Mouse (Mus musculus): Measurements from ENCODE around the gene Acaa1a.
"Not testable (repeated sequence)": the region's sequence is repeated elsewhere in the genome, so short reads cannot be mapped to it uniquely, and the experiment has no call there.

Acaa1a gene

DNA sequence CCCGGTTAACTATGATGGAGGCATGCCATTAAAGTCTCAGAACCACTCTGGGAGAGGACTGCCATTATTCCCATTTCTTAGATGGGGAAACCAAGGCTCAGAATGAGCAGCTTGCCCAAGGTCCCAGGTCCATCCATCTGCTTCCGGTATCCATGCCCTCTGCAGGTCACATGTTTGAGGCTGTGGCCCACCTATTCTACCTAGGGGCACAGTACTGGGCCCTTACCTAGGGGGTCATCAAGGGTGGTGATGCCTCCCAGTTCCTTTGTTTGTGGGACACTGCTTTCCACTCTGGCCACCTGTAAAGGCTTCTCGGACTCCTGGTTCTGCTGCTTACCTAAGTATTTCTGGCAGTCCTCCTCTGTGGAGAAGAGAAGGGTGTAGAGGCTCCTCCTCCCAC lies 1.1 kb upstream of the Acaa1a start:
- in situ Hi-C loops (cut with MboI; ENCODE audit: low sequenced_read_pairs), result no loop called here

DNA sequence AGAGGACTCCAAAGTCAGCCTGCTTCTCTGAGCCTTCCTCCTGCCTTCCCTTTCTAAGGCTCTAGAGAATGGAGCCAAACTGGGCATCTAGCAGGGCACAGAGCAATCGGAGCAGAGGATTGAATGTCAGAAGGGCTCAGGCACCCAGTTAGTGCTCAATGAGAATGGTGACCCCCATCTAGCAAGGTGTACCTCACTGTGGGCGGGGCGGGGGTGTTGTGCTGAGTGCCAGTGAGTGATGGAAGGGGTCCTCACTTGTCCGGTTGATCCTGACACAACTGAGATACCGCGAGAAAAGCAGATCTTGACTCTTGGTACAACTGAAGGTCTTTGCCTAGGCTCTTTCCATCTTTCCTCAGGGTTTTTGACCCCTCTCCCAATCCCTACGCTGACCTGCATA lies 370 bp upstream of the Acaa1a start:
- in situ Hi-C loops (cut with MboI; ENCODE audit: low sequenced_read_pairs), result no loop called here

DNA sequence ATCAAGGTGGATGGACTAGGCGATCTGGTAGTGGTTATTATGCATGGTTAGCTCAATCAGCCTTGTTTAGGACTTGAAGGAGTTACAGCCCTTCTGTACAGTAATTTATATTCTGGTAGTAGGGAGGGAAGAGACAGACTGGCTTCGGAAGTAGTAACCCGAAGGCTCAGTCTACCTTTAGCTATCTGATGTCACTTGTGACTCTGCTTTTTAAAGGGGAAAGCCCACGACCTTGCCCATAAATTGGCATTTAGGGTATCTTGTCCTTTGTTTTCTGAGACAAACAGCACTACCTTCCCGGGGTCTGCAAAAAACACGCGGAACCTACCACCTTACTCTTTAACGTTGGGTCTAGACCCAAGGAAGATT lies 720 bp downstream of the Acaa1a start:
- in situ Hi-C loops (cut with MboI; ENCODE audit: low sequenced_read_pairs), result no loop called here

DNA sequence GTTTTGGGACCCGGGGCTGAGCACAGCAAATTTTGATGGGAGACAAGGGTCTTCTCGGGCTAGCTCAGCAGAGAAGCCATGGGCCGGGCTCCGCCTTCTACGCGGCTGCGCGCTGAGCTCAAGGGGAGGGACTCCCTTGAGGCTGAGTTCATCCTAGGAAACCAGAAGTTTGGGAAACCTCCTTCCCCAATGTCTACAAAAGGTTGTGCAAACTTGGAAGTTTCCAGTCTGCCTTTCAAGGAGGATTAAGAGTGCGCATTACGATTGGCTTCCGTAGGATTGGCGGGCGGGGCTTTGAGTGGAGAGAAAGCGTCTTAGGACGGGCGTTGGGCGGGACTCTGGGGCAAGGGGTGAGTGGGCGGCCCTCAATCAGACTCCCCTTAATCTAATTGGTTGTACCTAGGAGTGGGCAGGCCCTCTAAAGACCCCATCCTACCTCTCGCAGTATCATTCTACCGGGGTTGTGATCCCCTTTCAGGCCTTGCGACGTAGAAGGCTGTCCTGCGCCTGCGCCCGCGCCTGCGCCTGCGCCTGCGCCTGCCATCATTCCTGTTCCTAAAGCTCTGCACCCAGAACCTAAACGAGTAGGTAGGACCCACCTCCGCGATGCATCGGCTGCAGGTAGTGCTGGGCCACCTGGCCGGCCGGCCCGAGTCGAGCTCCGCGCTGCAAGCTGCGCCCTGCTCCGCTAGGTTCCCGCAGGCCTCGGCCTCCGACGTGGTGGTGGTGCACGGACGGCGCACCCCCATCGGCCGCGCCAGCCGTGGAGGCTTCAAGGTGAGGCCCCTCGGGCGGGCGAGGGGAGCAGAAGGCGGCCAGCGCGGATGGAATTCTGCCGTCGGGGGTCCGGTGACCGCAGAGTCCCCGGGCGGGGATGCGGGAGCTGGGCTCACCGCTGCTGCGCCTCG lies 1.7 kb downstream of the Acaa1a start, which contains the start of gene Myd88:
Gene Myd88 (minus strand): TSS at position 503 of the 908 bp plus-strand sequence.
- in situ Hi-C loops (cut with MboI; ENCODE audit: low sequenced_read_pairs), result no loop called here

DNA sequence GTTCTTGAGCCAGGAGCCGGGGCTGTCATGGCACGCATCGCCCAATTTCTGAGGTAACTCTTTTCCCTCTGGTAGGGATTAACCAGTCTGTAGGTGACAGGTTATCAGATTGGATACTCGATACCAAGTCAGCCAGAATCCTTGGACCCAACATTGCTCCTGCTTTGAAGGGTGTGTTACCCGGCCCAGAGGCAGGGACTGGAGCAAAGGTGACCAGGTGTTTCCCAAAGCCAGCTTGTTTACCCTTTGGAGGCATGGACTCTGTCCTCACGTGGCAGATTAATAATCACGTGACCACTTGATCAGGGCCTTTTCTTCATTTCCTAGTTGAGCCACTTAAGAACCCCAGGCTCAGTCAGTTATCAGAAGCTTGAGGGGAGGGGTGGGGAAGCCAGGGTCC lies 3.3 kb downstream of the Acaa1a start:
- in situ Hi-C loops (cut with MboI; ENCODE audit: low sequenced_read_pairs), result no loop called here

DNA sequence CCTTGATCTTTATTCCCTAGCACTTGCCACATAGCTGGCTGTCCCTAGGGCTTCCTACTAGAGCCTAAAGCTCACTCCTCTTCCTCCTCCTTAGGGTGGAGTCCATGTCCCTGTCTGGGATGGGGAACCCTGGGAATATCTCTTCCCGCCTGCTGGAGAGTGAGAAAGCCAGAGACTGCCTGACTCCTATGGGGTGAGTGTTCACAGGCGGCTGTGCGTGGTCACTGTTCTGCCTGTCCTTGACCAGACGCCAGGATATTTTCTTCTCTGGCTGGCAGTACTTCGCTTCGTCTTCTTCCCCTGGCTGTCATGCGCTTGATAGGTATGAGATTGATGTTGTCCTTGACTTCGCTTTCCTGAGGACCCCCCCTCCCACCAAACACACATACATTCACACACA lies 6.9 kb downstream of the Acaa1a start:
- in situ Hi-C loops (cut with MboI; ENCODE audit: low sequenced_read_pairs), result no loop called here

DNA sequence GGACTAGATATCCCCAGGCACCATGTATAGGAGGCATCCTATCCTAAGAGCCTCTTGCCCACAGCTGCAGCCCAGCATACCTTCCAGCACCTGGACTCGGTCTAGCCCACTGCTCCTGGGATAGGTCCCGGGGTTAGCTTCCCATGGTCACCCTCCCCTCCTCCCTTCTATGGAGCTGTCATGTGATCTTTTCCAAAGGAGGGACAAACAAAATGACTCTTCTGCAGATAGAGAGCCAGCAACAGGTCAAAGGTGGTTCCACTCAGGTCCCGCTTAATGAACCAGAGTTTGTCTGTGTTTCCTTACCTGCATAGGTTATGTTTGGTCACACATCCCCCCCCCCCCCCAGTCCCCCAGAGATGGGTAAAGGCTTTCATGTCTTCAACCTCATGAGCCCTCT lies 11.1 kb downstream of the Acaa1a start:
- in situ Hi-C loops (cut with MboI; ENCODE audit: low sequenced_read_pairs), result no loop called here

DNA sequence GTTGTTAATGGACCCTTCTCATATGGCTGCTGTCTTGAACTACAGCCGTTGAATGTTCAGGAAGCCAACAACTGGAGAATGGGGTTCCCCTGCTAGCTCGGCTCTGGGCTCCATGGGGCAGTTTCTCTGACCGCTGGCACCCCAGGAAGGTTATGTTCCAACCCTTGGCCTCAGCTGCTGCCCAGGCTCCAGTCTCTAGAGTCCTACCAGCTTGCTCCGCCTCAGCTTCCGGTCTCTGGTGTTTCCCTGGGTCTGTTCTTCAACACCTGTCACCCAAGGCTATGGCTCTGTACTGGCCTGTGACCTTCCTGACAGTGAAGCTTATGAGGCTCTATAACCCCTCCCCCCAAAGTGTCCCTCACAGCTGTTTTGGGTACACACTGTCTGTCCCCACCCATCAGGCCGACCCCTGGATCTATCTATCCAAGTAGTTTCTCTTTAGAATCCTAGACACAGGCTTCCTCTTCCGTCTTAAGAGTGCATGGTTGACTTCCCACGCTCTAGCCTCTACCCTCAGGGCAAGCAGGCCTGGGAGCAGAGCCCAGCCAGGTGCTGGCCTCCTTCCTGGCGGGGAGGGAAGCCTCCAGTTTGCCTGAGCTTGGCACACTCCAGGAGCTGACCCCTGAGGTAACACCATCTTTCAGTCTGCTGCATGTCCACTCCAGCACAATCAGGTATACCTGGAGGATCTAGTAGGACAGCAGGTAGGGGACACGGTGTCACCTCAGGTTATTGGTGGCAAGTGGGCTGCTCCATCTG lies 11.7 kb downstream of the Acaa1a start:
- in situ Hi-C loops (cut with MboI; ENCODE audit: low sequenced_read_pairs), result no loop called here

DNA sequence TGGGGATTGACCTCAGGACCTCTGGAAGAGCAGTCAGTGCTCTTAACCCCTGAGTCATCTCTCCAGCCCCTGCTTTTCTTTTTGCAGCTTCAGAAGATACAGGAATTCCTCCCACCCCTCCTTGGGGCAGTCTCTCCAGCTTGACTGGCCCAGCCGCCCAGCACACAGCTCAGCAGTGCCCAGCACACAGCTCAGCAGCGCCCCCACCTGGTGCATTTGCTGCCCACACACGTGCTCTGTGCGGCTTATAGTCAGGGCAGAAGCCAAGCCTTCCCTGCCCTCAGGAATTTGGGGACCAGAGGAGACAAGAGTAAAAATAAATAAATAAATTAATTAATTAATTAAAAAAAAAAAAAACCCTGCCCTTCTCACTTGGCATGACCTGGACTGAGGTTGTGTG lies 12.6 kb downstream of the Acaa1a start:
- in situ Hi-C loops (cut with MboI; ENCODE audit: low sequenced_read_pairs), result no loop called here

DNA sequence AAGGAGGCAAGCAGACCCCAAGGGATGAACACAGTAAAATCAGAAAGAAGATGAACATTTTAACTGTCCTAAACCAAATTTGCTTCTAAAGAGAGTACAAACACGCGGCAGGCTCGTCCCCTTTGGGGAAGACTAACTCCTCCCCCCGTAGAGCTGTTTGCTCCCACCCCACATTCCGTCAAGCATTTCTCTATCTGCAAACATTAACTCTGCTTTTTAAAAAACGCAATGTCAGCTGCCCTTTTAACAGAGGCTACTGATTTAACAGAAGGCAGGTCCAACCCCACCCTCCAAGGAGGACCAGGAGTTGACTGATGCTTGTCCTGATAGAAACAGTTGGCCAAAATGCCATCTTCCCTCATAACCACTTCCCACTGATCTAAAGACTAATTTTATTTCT lies 14.4 kb downstream of the Acaa1a start:
- in situ Hi-C loops (cut with MboI; ENCODE audit: low sequenced_read_pairs), result no loop called here

DNA sequence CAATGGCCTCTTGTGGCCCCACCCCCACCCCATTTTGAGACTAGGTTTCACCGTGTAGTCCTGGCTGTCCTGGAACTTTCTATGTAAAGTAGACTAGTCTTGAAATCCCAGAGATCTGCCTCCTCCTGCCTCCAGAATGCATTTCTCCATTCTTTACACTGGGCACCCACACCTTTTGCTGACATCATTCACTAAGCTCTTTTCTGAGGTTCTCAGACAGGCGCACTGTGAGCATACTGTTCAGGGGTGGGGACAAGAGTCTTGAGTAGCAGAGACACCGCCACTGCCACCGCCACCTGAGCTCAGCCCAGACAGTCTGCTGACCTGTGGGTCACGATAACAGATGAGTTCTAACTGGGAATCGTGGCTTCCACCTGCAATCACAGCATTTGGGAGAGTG lies 16.5 kb downstream of the Acaa1a start:
- in situ Hi-C loops (cut with MboI; ENCODE audit: low sequenced_read_pairs), result no loop called here

DNA sequence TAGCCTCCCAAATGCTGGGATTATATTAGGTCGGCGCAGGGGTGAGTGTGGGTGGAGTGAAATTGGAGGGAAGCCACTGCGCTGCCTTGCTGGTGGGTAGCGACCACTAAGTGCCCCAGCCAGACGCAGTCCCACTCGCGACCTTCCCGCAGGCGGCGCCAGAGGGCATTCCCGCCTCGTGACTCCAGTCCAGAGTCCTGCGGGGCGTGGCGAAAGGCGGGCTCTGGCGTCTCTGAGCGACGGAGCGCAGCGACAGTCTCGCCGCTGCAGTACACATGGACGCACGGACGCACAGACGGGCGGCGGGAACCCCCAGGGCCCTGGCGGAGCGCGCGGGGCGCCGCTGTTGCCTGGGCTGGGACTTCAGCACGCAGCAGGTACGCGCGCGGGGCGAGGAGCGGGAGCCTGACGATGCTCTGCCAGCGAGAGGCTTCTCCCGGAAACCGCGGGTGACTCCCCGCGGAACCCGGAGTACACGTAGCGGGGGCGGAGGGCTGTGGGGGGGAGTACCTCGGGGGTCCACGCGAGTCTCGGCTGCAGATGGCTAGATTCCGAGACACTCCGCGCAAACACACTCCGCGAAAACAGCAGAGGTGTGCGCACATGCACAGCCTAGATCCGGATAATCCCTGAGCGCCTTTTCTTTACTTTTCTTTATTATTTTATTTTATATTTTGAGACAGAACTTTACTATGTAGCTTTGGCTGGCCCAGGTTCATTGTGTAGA lies 18.0 kb downstream of the Acaa1a start, which contains the start of gene Xylb:
Gene Xylb (plus strand): TSS at position 51 of the 727 bp plus-strand sequence.
- in situ Hi-C loops (cut with MboI; ENCODE audit: low sequenced_read_pairs), result no loop called here

DNA sequence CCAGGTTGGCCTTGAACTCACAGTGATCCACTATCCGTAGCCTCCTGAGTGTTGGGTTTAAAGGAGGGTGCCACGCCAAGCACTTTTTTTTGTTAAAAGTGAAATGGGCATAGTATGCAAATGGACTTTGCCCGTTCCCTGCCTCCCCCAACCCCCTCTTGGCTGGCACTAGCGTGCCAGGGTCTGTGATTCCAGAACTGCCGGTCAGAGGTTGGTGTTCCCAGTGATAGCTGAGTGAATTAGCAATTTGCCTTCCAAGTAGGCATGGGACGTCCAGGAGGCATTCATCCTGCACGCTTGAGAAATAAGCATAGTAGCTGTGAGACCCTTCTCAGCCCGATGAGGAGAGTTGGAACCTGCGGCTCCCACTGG lies 18.6 kb downstream of the Acaa1a start:
- in situ Hi-C loops (cut with MboI; ENCODE audit: low sequenced_read_pairs), result no loop called here

DNA sequence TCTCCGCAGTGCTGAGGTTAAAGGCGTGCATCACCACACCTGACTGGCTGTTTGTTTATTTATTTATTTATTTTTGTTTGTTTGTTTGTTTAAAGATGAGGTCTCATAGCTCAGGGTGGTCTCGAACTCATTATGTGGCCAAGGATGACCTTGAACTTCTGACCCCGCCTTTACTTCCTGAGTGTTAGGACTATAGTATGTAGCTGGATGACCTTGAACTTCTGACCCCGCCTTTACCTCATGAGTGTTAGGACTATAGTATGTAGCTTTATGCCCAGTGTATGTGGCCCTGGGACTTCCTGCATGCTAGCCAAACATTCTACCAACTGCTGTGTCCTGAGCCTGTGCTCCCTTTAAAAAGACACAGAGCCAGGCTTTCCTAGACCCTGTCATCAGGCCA lies 21.9 kb downstream of the Acaa1a start:
- in situ Hi-C loops (cut with MboI; ENCODE audit: low sequenced_read_pairs), result no loop called here

DNA sequence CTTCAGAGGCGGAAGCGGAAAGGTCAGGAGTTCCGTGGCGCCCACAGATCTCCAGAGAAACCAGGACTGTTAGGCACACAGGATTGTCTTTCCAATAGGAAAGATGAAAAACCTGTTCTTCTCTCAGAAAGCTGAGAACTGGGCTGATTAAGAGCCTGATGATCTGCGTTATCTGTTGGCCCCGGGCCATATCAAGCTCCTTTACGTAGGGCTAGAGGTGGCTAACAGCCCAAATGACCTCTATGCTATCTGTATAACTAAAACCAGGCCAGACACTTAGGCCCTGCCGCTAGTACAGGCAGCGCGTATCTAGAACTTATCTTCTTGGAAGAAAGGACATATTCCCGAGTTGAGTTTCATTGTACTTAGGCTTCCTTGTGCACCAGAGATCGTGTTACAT lies 23.8 kb downstream of the Acaa1a start:
- in situ Hi-C loops (cut with MboI; ENCODE audit: low sequenced_read_pairs), result no loop called here

DNA sequence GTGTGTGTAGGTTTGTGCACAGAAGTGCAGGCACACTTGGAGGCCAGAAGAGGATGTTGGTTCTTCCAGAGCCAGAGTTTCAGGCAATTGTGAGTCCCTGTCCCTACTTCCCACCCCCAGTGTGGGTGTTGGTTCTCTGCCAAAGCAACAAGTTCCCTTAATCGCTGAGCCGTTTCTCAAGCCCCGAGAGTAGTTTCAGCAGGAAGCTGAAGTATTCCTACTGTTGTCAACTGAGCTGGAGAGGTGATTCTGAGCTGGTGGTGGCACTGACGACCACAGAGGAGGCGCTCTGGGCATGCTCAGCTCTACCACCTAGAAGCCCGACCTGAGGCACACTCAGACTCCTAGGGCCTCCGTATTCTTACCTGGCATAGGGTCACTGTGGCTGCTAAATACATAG lies 25.8 kb downstream of the Acaa1a start, which contains the start of gene Slc22a14:
Gene Slc22a14 (minus strand): TSS at position 270 of the 400 bp plus-strand sequence.
- in situ Hi-C loops (cut with MboI; ENCODE audit: low sequenced_read_pairs), result no loop called here

DNA sequence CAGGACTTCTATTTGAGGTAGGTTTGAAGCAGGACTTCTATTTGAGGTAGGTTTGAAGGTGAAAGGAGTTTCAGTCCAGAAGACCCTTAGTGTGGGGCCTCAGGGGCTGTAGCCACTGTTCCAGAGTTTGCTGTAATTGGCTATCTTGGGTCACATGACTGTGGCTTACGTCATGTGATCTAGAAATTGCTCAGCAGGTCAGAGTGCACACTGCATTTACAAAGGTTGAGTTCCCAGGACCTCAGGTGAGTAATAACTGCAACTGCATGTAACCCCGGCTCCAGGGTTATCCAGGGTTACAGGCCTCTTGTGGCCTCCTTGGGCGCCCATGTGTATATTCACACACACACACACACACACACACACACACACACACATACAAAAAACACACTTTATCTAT lies 28.9 kb downstream of the Acaa1a start:
- in situ Hi-C loops (cut with MboI; ENCODE audit: low sequenced_read_pairs), result no loop called here

DNA sequence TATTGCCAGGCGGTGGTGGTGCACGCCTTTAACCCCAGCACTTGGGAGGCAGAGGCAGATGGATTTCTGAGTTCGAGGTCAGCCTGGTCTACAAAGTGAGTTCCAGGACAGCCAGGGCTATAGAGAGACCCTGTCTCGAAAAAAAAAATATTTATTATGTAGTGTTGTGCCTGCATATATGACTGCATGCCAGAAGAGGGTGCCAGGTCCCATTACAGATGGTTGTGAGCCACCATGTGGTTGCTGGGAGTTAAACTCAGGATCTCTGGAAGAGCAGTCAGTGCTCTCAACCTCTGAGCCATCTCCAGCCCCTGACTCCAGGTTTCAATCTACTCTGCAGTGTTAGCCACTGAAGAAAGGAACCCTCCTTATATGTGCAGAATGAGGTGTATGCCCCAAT lies 31.3 kb downstream of the Acaa1a start:
- in situ Hi-C loops (cut with MboI; ENCODE audit: low sequenced_read_pairs), result not testable (repeated sequence)

DNA sequence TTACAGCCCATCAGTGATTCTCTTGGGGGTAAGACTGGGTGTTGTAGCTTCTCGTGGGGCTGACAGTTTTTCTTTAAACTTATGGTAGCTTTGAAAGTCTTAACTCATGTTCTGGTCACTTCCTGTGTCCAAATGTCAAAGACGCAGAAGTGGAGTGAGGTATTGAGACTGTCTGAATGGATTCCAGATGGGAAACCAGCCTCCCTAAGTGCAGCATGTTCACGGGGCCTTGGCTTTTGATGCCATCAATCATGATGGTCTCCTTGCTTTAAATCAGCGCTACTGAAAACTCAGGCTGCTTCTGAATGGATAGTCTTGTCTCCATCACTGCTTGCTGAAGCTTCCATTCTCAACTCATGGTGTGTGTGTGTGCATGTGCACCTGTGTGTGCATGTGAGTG lies 31.8 kb downstream of the Acaa1a start:
- in situ Hi-C loops (cut with MboI; ENCODE audit: low sequenced_read_pairs), result no loop called here

DNA sequence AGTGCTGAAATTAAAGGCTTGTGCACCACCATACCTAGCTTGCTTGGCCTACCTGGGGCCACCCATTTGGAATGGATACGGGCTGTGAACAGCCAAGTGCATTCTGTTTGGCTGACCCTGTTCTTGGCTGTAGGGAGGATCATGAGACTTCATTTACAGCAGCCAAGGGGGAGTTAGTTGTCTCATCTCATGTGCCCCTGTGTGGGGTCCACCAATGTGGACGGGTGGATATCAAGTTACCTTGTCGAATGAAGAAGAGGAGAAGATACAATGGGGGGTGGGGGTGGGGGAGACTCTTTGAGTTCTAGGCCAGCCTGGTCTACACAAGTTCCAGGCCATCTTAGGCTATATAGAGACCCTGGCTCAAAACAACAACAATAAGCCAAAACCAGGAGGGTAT lies 35.5 kb downstream of the Acaa1a start:
- in situ Hi-C loops (cut with MboI; ENCODE audit: low sequenced_read_pairs), result no loop called here

DNA sequence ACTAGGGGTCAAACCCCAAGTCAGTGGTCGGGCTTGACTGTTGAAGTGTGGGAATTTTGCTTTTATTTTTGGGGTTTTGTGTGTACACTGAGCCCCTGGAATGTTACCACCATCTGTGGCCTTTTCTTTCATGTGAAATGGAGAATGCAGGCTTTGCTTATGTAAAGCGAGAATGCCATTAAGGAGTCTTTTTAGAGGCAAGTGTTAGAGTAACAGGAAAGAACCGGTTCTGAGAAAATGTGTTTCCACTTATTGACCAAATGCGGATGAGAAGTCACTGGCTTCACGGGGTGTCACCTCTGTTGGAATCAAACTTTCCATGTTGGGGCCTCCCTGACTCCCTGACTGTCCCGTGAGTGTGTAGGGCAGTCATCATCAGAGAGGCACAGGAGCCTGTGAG lies 36.1 kb downstream of the Acaa1a start:
- in situ Hi-C loops (cut with MboI; ENCODE audit: low sequenced_read_pairs), result no loop called here

Data from CH12F3 (cell line).